Mouse (Mus musculus) natural killer cell, adult 2 months (primary cell): ENCODE measurements around the gene Gm20830.
"Not testable (repeated sequence)": the region's sequence is repeated elsewhere in the genome, so short reads cannot be mapped to it uniquely, and the experiment has no call there.

Source experiments
- DNase-seq, 2 experiments: peaks; one replicate each; pipeline ENCODE4 v3.0.0; 2022; ENCODE audit warnings: low spot score in 2 of 2

Gene Gm20830

DNA sequence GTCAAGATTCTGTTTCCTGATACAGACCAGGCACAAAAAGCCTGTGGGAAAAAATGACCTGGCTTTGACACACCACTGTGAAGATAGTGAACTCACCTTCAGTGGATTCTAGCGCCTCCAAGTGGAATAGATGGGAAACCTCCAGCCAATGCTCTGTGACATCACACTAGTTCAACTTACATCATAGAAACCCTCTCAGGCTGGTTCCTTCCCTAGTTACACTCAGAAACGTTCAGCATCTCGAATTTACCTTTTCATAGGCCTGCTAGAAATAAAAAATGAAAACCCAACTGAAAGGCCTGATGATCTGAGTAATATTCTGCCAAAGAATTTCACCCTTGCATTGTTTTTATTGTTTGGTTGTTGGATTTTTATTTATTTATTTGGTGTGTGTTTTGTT is at the start of gene Gm20830:
Gene Gm20830 (minus strand): TSS at position 101 of the 400 bp plus-strand sequence.
- DNase-seq = not testable (repeated sequence)
